Mouse (Mus musculus) skeletal muscle tissue, adult 2 months (tissue): ENCODE measurements around the gene Kdelr1.
A peak's percentile ranks its signal among the peaks of the same experiment; 100 is the strongest.
"Not testable (repeated sequence)": the region's sequence is repeated elsewhere in the genome, so short reads cannot be mapped to it uniquely, and the experiment has no call there.

ENCODE experiments used
- DNase-seq: peaks from one replicate; pipeline ENCODE4 v3.0.0-alpha.2; 2012; ENCODE audit warnings: low read depth, low spot score

Kdelr1 gene

GRCm38 (mm10) chr7:45870282-45871058, 2.1 kb upstream of the Kdelr1 start:
- DNase-seq, result no peak

GRCm38 (mm10) chr7:45873061-45873947, 732 bp downstream of the Kdelr1 start:
- no peak for DNase-seq

- DNase-seq, result no peak
These were observed 4.3 kb downstream of the Kdelr1 start for GRCm38 (mm10) chr7:45876895-45877294.

GRCm38 (mm10) chr7:45878278-45878677, 5.7 kb downstream of the Kdelr1 start, which contains the start of gene Grin2d:
Gene Grin2d (minus strand): TSS chr7:45878378.
- not testable (repeated sequence) for DNase-seq

- DNase-seq, result no peak
These were observed 8.0 kb downstream of the Kdelr1 start for GRCm38 (mm10) chr7:45880531-45880930.

- DNase-seq, result no peak
These were observed 8.4 kb downstream of the Kdelr1 start for GRCm38 (mm10) chr7:45881011-45881410.

GRCm38 (mm10) chr7:45887246-45887645, 14.7 kb downstream of the Kdelr1 start:
- DNase-seq, result no peak

GRCm38 (mm10) chr7:45892651-45893050, 20.1 kb downstream of the Kdelr1 start:
- DNase-seq, result no peak

GRCm38 (mm10) chr7:45895931-45896516, 23.5 kb downstream of the Kdelr1 start:
- no peak for DNase-seq

GRCm38 (mm10) chr7:45896517-45897257, 24.1 kb downstream of the Kdelr1 start, which contains the start of the genes Syngr4 and Tmem143:
Gene Syngr4 (minus strand): TSS chr7:45896714.
Gene Tmem143 (plus strand): TSS chr7:45896941.
- DNase-seq, result peak; percentile 100

GRCm38 (mm10) chr7:45897258-45897757, 24.7 kb downstream of the Kdelr1 start:
- no peak for DNase-seq

GRCm38 (mm10) chr7:45898125-45898524, 25.6 kb downstream of the Kdelr1 start:
- not testable (repeated sequence) for DNase-seq

- DNase-seq, result no peak
These were observed 29.0 kb downstream of the Kdelr1 start for GRCm38 (mm10) chr7:45901562-45901961.

GRCm38 (mm10) chr7:45902481-45903002, 30.0 kb downstream of the Kdelr1 start:
- no peak for DNase-seq

- no peak for DNase-seq
These were observed 34.0 kb downstream of the Kdelr1 start for GRCm38 (mm10) chr7:45906622-45907021.

GRCm38 (mm10) chr7:45908384-45908783, 35.8 kb downstream of the Kdelr1 start:
- no peak for DNase-seq

GRCm38 (mm10) chr7:45909145-45909544, 36.6 kb downstream of the Kdelr1 start:
- DNase-seq, result no peak

GRCm38 (mm10) chr7:45914067-45914466, 41.5 kb downstream of the Kdelr1 start:
- no peak for DNase-seq

- no peak for DNase-seq
These were observed 42.4 kb downstream of the Kdelr1 start for GRCm38 (mm10) chr7:45915011-45915410.

- DNase-seq, result peak; percentile 88
These were observed 43.8 kb downstream of the Kdelr1 start for GRCm38 (mm10) chr7:45916056-45917003.
